Mouse (Mus musculus) MEL (cell line): ENCODE results near the gene Calcb. TPM values are rescaled to one million over a fixed set of nuclear protein-coding genes. Genes with fewer than 3 reads are reported as not detected.
A peak's percentile ranks its signal among the peaks of the same experiment; 100 is the strongest.
"Not testable (repeated sequence)": the region's sequence is repeated elsewhere in the genome, so short reads cannot be mapped to it uniquely, and the experiment has no call there.

ENCODE experiments used
- DNase-seq: peaks from one replicate; pipeline ENCODE4 v3.0.0; 2011; ENCODE audit warnings: low read depth, low spot score
- H3K27ac ChIP-seq: 2 replicates; pipeline ENCODE4 v1.5.1; 2012; ENCODE audit warnings: low read depth, mild to moderate bottlenecking, control low read depth, low read length, moderate library complexity; ENCODE audit not compliant: control insufficient read depth
- H3K27me3 ChIP-seq, 2 experiments: fragments of 150-350 bp in 1 of 2; sonication (generic) in 1 of 2; 2 replicates each; pipeline ENCODE4 v1.6.1; 2012; ENCODE audit warnings: low read length in 2 of 2, mild to moderate bottlenecking in 2 of 2, improper control_type of control experiment in 1 of 2, moderate library complexity in 1 of 2; ENCODE audit not compliant: insufficient read depth in 2 of 2, control insufficient read depth in 1 of 2
- H3K36me3 ChIP-seq, 2 experiments: 2 replicates each; pipeline ENCODE4 v1.6.1; 2012 to 2014; ENCODE audit warnings: low read length in 2 of 2, improper control_type of control experiment in 1 of 2, inconsistent platforms in 1 of 2, mild to moderate bottlenecking in 1 of 2; ENCODE audit not compliant: insufficient read depth in 2 of 2, control insufficient read depth in 1 of 2
- H3K4me1 ChIP-seq, 2 experiments: fragments of 150-350 bp in 1 of 2; sonication (generic) in 1 of 2; 2 replicates each; pipeline ENCODE4 v1.6.1; 2012; ENCODE audit warnings: low read length in 2 of 2, improper control_type of control experiment in 1 of 2, mild to moderate bottlenecking in 1 of 2; ENCODE audit not compliant: insufficient read depth in 2 of 2, control insufficient read depth in 1 of 2
- H3K4me3 ChIP-seq, 2 experiments: fragments of 150-350 bp in 1 of 2; sonication (generic) in 1 of 2; 2 replicates each; pipeline ENCODE4 v1.5.1; 2012; ENCODE audit warnings: low read depth in 2 of 2, low read length in 2 of 2, mild to moderate bottlenecking in 2 of 2, moderate library complexity in 2 of 2, control low read depth in 1 of 2, improper control_type of control experiment in 1 of 2; ENCODE audit not compliant: control insufficient read depth in 1 of 2, insufficient read depth in 1 of 2
- H3K79me2 ChIP-seq: 2 replicates; pipeline ENCODE4 v1.6.1; 2012; ENCODE audit warnings: mild to moderate bottlenecking, low read length, moderate library complexity; ENCODE audit not compliant: control insufficient read depth, poor library complexity, insufficient read depth
- H3K9ac ChIP-seq: 2 replicates; pipeline ENCODE4 v1.6.1; 2012; ENCODE audit warnings: low read depth, mild to moderate bottlenecking, control low read depth, low read length, moderate library complexity; ENCODE audit not compliant: control insufficient read depth, poor library complexity, severe bottlenecking
- H3K9me3 ChIP-seq: fragments of 150-350 bp; sonication (generic); replicated peaks from 2 replicates; pipeline ENCODE4 v1.6.1; 2012; ENCODE audit warnings: mild to moderate bottlenecking, low read length, improper control_type of control experiment, moderate library complexity; ENCODE audit not compliant: insufficient read depth
- BHLHE40 ChIP-seq: IDR thresholded peaks from 2 replicates; pipeline ENCODE4 v1.6.1; 2012; ENCODE audit warnings: low read depth, mild to moderate bottlenecking, inconsistent platforms, low read length, improper control_type of control experiment, borderline replicate concordance
- CHD2 ChIP-seq: IDR thresholded peaks from 2 replicates; pipeline ENCODE4 v1.6.1; 2011; ENCODE audit warnings: low read length, improper control_type of control experiment
- CTCF ChIP-seq, 3 experiments: IDR thresholded peaks in 2 of 3; conservative IDR thresholded peaks in 1 of 3; 2 replicates each; pipeline ENCODE4 v1.5.1; 2011 to 2012; ENCODE audit warnings: low read length in 3 of 3, low read depth in 2 of 3, mild to moderate bottlenecking in 2 of 3, improper control_type of control experiment in 1 of 3, inconsistent platforms in 1 of 3, mixed read lengths in 1 of 3, moderate library complexity in 1 of 3; ENCODE audit not compliant: control insufficient read depth in 1 of 3, insufficient read depth in 1 of 3, poor library complexity in 1 of 3, severe bottlenecking in 1 of 3
- GABPA ChIP-seq: IDR thresholded peaks from 2 replicates; pipeline ENCODE4 v1.6.1; 2012; ENCODE audit warnings: low read depth, mild to moderate bottlenecking, inconsistent platforms, low read length, improper control_type of control experiment, moderate library complexity
- GATA1 ChIP-seq: IDR thresholded peaks from 2 replicates; pipeline ENCODE4 v1.6.1; 2011; ENCODE audit warnings: low read depth, low read length, improper control_type of control experiment
- HCFC1 ChIP-seq: IDR thresholded peaks from 2 replicates; pipeline ENCODE4 v1.6.1; 2012; ENCODE audit warnings: low read depth, mild to moderate bottlenecking, inconsistent platforms, low read length, improper control_type of control experiment, moderate library complexity
- MAFK ChIP-seq: IDR thresholded peaks from 2 replicates; pipeline ENCODE4 v1.6.1; 2011; ENCODE audit warnings: low read depth, mild to moderate bottlenecking, low read length, improper control_type of control experiment, borderline replicate concordance
- MAX ChIP-seq: IDR thresholded peaks from 2 replicates; pipeline ENCODE4 v1.6.1; 2011; ENCODE audit warnings: low read length, improper control_type of control experiment
- MAZ ChIP-seq: IDR thresholded peaks from 2 replicates; pipeline ENCODE4 v1.6.1; 2012; ENCODE audit warnings: low read depth, mild to moderate bottlenecking, inconsistent platforms, low read length, improper control_type of control experiment
- MXI1 ChIP-seq: IDR thresholded peaks from 2 replicates; pipeline ENCODE4 v1.6.1; 2011; ENCODE audit warnings: mild to moderate bottlenecking, low read depth, low read length, improper control_type of control experiment
- NRF1 ChIP-seq: IDR thresholded peaks from 2 replicates; pipeline ENCODE4 v1.6.1; 2014; ENCODE audit warnings: low read depth, mild to moderate bottlenecking, inconsistent platforms, low read length, improper control_type of control experiment, moderate library complexity; ENCODE audit not compliant: poor library complexity, insufficient read depth, severe bottlenecking
- POLR2A ChIP-seq, 2 experiments: IDR thresholded peaks; 2 replicates each; pipeline ENCODE4 v1.6.1; 2011 to 2012; ENCODE audit warnings: low read length in 2 of 2, mild to moderate bottlenecking in 2 of 2, control low read depth in 1 of 2, improper control_type of control experiment in 1 of 2, low read depth in 1 of 2, moderate library complexity in 1 of 2; ENCODE audit not compliant: control insufficient read depth in 1 of 2, insufficient read depth in 1 of 2, poor library complexity in 1 of 2
- POLR2AphosphoS5 ChIP-seq: IDR thresholded peaks from 2 replicates; pipeline ENCODE4 v1.6.1; 2012; ENCODE audit warnings: low read depth, borderline replicate concordance, mild to moderate bottlenecking, inconsistent platforms, low read length, moderate library complexity, mixed read lengths
- SIN3A ChIP-seq: IDR thresholded peaks from 2 replicates; pipeline ENCODE4 v1.6.1; 2012; ENCODE audit warnings: low read length, improper control_type of control experiment, inconsistent platforms
- SMC3 ChIP-seq: IDR thresholded peaks from 2 replicates; pipeline ENCODE4 v1.6.1; 2011; ENCODE audit warnings: low read depth, low read length, improper control_type of control experiment
- TBP ChIP-seq: IDR thresholded peaks from 2 replicates; pipeline ENCODE4 v1.8.0; 2011; ENCODE audit warnings: low read depth, low read length, improper control_type of control experiment
- USF2 ChIP-seq, 2 experiments: IDR thresholded peaks; 2 replicates each; pipeline ENCODE4 v1.6.1; 2011 to 2012; ENCODE audit warnings: improper control_type of control experiment in 2 of 2, low read length in 2 of 2, borderline replicate concordance in 1 of 2, inconsistent platforms in 1 of 2, low read depth in 1 of 2, mild to moderate bottlenecking in 1 of 2; ENCODE audit not compliant: insufficient read depth in 1 of 2
- ZMIZ1 ChIP-seq: IDR thresholded peaks from 2 replicates; pipeline ENCODE4 v1.6.1; 2012; ENCODE audit warnings: low read depth, mild to moderate bottlenecking, inconsistent platforms, low read length, improper control_type of control experiment, moderate library complexity
- polyA plus RNA-seq, 2 experiments: library from polyadenylated mRNA; stranded (reverse) in 1 of 2; unstranded in 1 of 2; fragments of >175 nt in 1 of 2; fragments of >200 nt in 1 of 2; gene quantifications; 2 replicates each; pipeline versions ENCODE4 v1.2.1 to v1.2.4; 2012; ENCODE audit warnings: low replicate concordance in 2 of 2, low read depth in 1 of 2; ENCODE audit not compliant: insufficient read length in 2 of 2, insufficient read depth in 1 of 2, missing spikeins in 1 of 2
- total RNA-seq: library from RNA; depleted of rRNA; stranded (reverse); fragments of 300-350 nt; gene quantifications from 2 replicates; pipeline ENCODE4 v1.2.3, GENCODE M21; 2012

Gene Calcb
- total and polyA plus RNA-seq, 3 experiments, result not detected

- Histone ChIP-seq H3K4me3 (no peak overlapping the region), H3K4me1 (no peaks in the 10 kb centered on the region), H3K27ac (no peak overlapping the region), H3K9ac (no peak overlapping the region), H3K27me3 (no peaks in the 10 kb centered on the region; a peak in 1 of 4 replicates), H3K79me2 (no peaks in the 10 kb centered on the region), H3K36me3 (no peaks in the 10 kb centered on the region), H3K9me3 (no peaks in the 10 kb centered on the region)
- TF ChIP-seq CTCF (IDR thresholded peaks at IDR 0.05 in 2 of 3, conservative IDR thresholded peaks at IDR 0.05 in 1 of 3; ENCODE audit: control insufficient read depth in 1 of 3, insufficient read depth in 1 of 3, low read depth in 2 of 3, low read length in 3 of 3, poor library complexity in 1 of 3, severe bottlenecking in 1 of 3) (no peak), POLR2AphosphoS5 (no peak), MXI1 (no peak)
- DNase-seq, result no peak
Measured at GRCm38 (mm10) chr7:114731175-114731574, 12.7 kb downstream of the Calcb start.

DNA sequence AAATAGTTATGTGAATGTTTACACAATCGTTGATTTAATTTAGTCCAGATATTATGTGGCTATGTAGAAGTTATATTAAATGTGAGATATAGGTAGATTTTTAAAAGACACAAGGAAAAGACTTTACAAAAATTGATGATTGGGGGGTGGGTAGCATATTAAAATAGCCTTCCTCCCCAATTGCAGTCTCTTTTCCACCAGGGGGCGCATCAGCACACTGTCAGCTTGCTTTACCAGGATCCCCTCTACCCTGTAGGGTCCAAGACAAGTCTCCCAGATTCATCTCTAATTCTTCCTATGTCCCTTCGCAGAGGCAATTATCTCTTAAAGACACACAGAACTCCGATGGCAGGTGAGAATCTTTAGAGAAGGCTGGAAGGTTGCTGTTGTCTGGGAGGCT, 13.3 kb downstream of the Calcb start:
- TF ChIP-seq CTCF (IDR thresholded peaks at IDR 0.05 in 2 of 3, conservative IDR thresholded peaks at IDR 0.05 in 1 of 3; ENCODE audit: control insufficient read depth in 1 of 3, insufficient read depth in 1 of 3, low read depth in 2 of 3, low read length in 3 of 3, poor library complexity in 1 of 3, severe bottlenecking in 1 of 3), result peak in 2 of 3 experiments; percentile 0 to 10; a peak in 1 of 6 replicates
- H3K79me2 ChIP-seq, H3K36me3 ChIP-seq, H3K9ac ChIP-seq, H3K27ac ChIP-seq, H3K4me1 ChIP-seq, H3K4me3 ChIP-seq, H3K27me3 ChIP-seq, H3K9me3 ChIP-seq, DNase-seq: not testable (repeated sequence)

DNA sequence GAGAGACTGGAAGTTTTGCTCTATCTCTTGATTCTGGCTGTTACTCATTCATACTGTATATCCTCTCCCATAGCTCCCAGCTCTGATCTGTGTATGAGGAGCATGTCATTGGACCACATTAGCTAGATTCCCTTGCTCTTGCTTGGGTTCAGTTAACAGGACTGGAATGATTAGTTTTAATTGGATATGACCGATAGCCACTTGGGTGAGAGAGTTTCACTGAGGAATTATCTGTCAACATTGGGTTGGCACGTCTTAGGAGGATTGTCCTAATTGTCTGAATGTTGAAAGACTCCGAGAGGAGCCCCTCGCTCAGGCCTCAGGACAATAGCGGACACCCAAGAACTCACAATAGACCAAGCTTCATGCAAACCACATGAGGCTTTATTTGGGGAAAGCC, 17.8 kb downstream of the Calcb start:
- Histone ChIP-seq H3K27me3 (no peaks in the 10 kb centered on the region; a peak in 1 of 4 replicates), H3K9ac (no peak overlapping the region), H3K4me3 (no peak overlapping the region), H3K36me3 (no peaks in the 10 kb centered on the region), H3K79me2 (no peaks in the 10 kb centered on the region), H3K9me3 (no peaks in the 10 kb centered on the region), H3K27ac (no peak overlapping the region), H3K4me1 (no peaks in the 10 kb centered on the region)
- DNase-seq, result no peak
- TF ChIP-seq USF2 (IDR thresholded peaks at IDR 0.05; ENCODE audit: borderline replicate concordance in 1 of 2, insufficient read depth in 1 of 2, low read depth in 1 of 2, low read length in 2 of 2) (no peak), TBP (no peak), SIN3A (no peak), ZMIZ1 (no peak), MAZ (no peak), GABPA (no peak), SMC3 (no peak), MAFK (no peak), MXI1 (no peak), HCFC1 (no peak), POLR2A (IDR thresholded peaks at IDR 0.05; ENCODE audit: control insufficient read depth in 1 of 2, insufficient read depth in 1 of 2, low read depth in 1 of 2, low read length in 2 of 2, poor library complexity in 1 of 2) (no peak), NRF1 (no peak), CHD2 (no peak), MAX (no peak), GATA1 (no peak), BHLHE40 (no peak)
